Mouse (Mus musculus) limb, embryonic 10.5 days (tissue): Measurements from ENCODE around the gene Blmh. TPM values are rescaled to one million over a fixed set of nuclear protein-coding genes. Genes with fewer than 3 reads are reported as not detected.
A peak's percentile ranks its signal among the peaks of the same experiment; 100 is the strongest.

ENCODE experiments used
- DNase-seq: peaks from one replicate; pipeline ENCODE4 v3.0.0-alpha.2; 2017; ENCODE audit warnings: low spot score
- H3K27ac ChIP-seq: fragments of 300-500 bp; sonication (generic); 2 replicates; pipeline ENCODE4 v1.5.1; 2016; ENCODE audit warnings: mild to moderate bottlenecking
- H3K27me3 ChIP-seq: fragments of 300-500 bp; sonication (generic); 2 replicates; pipeline ENCODE4 v1.6.1; 2016; ENCODE audit warnings: low read depth, mild to moderate bottlenecking; ENCODE audit not compliant: poor library complexity, severe bottlenecking
- H3K36me3 ChIP-seq: fragments of 300-500 bp; sonication (generic); 2 replicates; pipeline ENCODE4 v1.6.1; 2016; ENCODE audit warnings: mild to moderate bottlenecking, moderate library complexity
- H3K4me1 ChIP-seq: fragments of 300-500 bp; sonication (generic); 2 replicates; pipeline ENCODE4 v1.6.1; 2016
- H3K4me3 ChIP-seq: fragments of 300-500 bp; sonication (generic); 2 replicates; pipeline ENCODE4 v1.5.1; 2016; ENCODE audit warnings: mild to moderate bottlenecking, moderate library complexity
- H3K9me3 ChIP-seq: fragments of 300-500 bp; sonication (generic); replicated peaks from 2 replicates; pipeline ENCODE4 v1.6.1; 2016; ENCODE audit warnings: mild to moderate bottlenecking
- WGBS: fragments of 180-500 bp; shearing (Covaris S2); methylation state at CpG from one replicate; pipeline ENCODE4 v1.1.7; 2016; 5-methylcytosine and 5-hydroxymethylcytosine counted together
- polyA plus RNA-seq: library from polyadenylated mRNA; unstranded; fragments of >200 nt; fragmentation: Nextera tagmentation; extraction: Ambion mirVana; gene quantifications from 2 replicates; pipeline ENCODE4 v1.2.1, GENCODE M21; 2016

Gene Blmh
- polyA plus RNA-seq, 1 experiment from 2014 or later, result 201 TPM

DNA sequence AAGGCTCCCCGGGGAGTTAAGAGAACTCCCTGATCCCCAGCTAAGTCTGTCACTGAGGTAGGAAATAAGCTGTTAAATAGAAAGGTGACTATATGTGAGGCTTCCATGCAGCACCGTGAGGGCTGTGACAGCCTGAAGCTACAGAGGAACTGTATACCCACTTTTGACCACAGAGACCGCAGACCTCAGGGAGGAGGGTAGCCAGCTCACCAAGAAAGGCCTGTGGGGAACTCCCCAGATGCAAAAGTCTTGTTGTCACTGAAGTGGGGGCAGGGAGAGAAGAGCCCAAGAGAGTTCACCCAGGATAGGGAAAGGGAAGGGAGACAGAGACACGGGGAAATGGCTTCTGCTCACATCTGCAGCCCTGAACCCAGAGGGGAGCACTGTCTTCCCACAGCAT is 68.3 kb downstream of the Blmh start:
- no peak overlapping the region for H3K4me3 ChIP-seq
- H3K9me3 ChIP-seq, result no peaks in the 10 kb centered on the region
- DNase-seq, result no peak
- H3K27me3 ChIP-seq, result peaks cover 27% of the 10 kb centered on the region
- no peak overlapping the region for H3K27ac ChIP-seq
- peaks cover 15% of the 10 kb centered on the region for H3K4me1 ChIP-seq
- WGBS, result 41% methylated on average over 4 of the region's 4 CpGs
- peaks cover 17% of the 10 kb centered on the region for H3K36me3 ChIP-seq

DNA sequence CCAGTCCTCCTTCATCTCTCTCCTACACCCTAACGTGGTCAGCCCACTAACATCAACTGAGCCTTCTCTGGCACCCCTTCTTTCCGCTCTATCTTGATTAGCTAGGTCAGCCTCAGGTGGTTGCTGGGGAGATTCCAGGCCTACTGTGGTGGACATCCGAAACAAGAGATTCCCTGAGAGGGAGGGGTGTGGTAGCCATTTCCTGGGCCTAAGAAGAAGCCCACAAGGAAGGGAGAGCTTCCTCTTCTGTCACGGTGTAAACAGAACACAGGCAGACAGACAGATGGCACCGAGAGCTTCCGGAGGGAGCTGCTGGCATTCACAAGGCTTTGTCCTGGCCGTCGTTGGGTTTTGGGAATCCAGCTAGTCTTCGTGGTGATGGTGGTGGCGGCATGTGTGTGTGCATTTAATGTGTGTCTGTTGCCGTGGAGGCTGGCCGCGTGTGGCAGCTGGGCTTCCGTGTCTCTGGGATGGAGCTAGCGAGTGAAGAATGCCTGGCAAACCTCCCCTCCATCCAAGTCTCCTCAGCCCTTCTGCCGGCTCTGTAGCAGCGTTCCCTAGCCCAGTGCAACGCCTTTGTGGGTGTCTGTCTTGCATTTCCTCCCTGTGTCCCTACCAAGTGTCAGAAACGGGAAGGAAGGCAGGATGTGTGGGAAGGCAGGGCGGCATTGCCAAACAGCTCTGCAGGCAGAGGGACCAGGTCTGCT is 71.5 kb downstream of the Blmh start:
- Histone ChIP-seq H3K27ac (no peak overlapping the region), H3K9me3 (no peaks in the 10 kb centered on the region), H3K36me3 (no peaks in the 10 kb centered on the region), H3K4me1 (peaks cover 26% of the 10 kb centered on the region), H3K27me3 (peaks cover 60% of the 10 kb centered on the region), H3K4me3 (no peak overlapping the region)
- 70% methylated on average over 20 of the region's 20 CpGs for WGBS
- no peak for DNase-seq

DNA sequence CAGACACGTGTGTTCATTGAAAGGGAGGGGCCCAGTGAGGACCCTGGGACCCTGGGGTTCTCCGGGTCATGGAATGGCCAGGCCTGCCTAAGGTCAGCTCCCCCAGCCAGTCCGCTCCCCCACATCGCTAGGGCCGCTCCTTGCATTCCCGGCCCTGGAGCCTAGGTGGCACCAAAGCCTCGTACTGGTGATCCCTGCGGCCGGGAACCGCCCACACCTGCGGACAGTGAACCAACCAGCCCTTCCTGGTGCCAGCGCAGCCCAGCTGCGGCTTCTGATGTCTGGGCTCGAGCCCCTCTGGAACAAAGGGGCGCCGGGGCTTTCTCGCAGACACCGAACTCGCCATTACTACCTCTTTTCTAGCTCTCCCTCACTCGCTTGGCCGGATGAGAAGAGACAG is 72.7 kb downstream of the Blmh start:
- H3K27me3 ChIP-seq, result peaks cover 71% of the 10 kb centered on the region
- no peaks in the 10 kb centered on the region for H3K9me3 ChIP-seq
- H3K4me3 ChIP-seq, result peak overlapping the region; percentile 54
- no peaks in the 10 kb centered on the region for H3K36me3 ChIP-seq
- peaks cover 26% of the 10 kb centered on the region for H3K4me1 ChIP-seq
- WGBS, result under 1% methylated on average over 21 of the region's 21 CpGs
- peak; percentile 91 for DNase-seq
- no peak overlapping the region for H3K27ac ChIP-seq

DNA sequence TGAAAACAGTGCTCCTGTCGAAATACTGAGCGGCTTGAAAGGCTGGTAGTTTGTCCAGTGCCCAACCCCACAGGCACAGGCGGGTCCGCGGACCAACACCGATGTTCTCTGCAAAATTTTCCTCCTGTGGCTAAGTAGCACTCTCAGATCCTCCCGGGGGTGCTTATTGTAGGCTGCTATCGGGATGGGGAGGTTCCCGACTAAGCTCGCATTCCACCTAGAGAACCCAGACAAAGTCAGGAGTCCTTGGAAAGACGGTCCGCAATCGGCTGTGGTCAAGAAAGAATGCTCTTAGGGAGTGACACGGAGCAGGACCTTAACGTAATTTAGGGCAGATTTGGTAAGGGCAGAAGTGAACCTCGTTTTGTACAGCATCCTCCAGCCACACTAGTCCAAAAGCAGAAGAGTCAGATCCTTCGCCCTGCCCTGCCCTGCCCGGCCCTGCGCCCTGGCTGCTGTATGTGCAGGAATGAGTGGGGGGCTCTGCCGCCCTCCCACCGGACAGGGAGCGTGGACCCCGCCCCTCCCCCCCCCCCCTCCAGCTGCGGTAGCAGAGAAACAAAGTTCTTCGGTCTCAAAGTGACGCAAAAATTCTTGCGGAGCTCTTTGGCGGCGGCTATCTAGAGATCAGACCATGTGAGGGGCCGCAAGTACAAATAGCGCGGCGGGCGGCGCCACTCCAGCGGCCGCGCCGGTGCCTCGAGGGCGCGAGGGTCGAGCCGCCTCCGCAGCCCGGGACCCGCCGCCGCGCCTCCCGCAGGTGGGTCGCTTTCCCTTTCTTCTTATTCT is 73.5 kb downstream of the Blmh start, which contains the start of gene Slc6a4:
Gene Slc6a4, plus strand, starts transcription at position 688 of the 789 bp plus-strand sequence.
- H3K36me3 ChIP-seq, result no peaks in the 10 kb centered on the region
- H3K4me3 ChIP-seq, result peak within 1 kb of the TSS; percentile 54
- peaks cover 80% of the 10 kb centered on the region for H3K27me3 ChIP-seq
- peaks cover 29% of the 10 kb centered on the region for H3K4me1 ChIP-seq
- WGBS, result under 1% methylated on average over 52 of the region's 52 CpGs
- H3K9me3 ChIP-seq, result no peaks in the 10 kb centered on the region
- DNase-seq, result peak; percentile 64
- 0 out of 2 replicates have a peak within 1 kb of the TSS, but pooled peaks have one; percentile 28 for H3K27ac ChIP-seq

DNA sequence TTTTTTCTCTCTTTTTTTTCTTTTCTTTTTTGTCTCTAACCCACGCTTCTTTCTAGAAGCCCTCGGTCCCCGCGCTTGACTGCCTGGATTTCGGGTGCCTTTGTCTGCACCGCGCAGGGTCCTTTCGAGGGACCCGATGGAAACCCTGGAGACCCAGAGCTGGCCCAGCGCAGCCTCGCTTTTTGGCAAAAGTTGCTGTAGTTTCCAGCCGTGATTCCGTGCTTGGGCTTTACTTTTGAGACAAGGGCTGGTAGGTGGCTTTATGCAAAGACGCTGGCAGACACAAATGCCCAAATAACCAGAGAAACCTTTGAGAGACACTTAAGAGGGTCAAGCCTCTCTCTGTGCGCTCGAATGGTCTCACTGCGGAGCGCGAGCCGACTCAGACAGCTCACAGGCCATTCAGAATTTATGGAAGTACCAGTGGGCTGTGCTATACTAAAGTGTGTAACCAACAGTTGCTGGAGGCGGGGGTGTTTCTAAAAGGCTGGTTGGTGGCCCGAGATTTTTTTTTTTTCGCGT is 74.2 kb downstream of the Blmh start:
- Histone ChIP-seq H3K36me3 (no peaks in the 10 kb centered on the region), H3K4me1 (peaks cover 29% of the 10 kb centered on the region), H3K27me3 (peaks cover 82% of the 10 kb centered on the region), H3K27ac (no peak overlapping the region), H3K4me3 (peak overlapping the region; percentile 54), H3K9me3 (no peaks in the 10 kb centered on the region)
- 11% methylated on average over 24 of the region's 24 CpGs for WGBS
- DNase-seq, result peak; percentile 62

DNA sequence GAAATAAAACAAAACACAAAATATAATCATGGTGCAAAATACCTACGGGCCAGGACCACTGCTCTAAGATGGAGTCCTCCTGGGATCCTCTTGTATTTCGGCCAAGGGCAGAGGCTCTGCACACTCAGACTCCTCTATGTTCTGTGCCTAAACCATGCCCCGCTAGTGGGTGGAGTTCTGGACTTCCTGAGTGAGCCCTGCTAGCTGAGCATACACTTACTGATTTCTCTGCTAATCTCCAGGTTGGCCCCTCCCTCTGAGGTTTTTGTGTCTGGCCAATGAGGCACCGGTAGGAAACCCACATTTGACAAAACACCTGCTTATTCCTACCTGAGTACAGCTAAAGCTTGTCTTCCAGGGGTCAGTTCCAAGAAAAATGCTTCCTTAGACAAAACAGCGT is 76.1 kb downstream of the Blmh start:
- Histone ChIP-seq H3K27ac (no peak overlapping the region), H3K36me3 (no peaks in the 10 kb centered on the region), H3K4me1 (peaks cover 29% of the 10 kb centered on the region), H3K4me3 (no peak overlapping the region), H3K9me3 (no peaks in the 10 kb centered on the region), H3K27me3 (peaks cover 81% of the 10 kb centered on the region)
- WGBS, result 71% methylated on average over 5 of the region's 5 CpGs
- DNase-seq, result no peak

DNA sequence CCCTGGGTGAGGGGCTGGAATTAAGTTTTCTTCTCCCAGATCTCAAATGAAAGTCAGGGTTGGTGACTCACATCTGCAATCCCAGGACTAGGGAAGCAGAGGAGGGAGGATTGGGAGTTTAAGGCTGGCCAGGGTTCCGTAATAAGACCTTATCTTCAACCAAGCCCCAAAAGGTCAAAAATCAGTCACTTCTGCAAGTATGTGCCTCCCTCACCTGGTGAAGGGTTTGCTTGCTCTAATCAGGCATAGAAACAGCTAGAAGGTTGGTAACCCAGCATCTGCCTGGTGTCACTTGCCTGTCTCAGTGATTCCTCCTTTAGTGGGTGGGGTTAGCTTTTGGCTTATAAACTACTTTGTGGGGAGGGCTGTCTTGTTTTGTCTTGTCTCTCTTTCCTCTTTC is 77.8 kb downstream of the Blmh start:
- DNase-seq, result no peak
- 68% methylated on average over 1 of the region's 1 CpGs for WGBS
- peaks cover 28% of the 10 kb centered on the region for H3K4me1 ChIP-seq
- H3K27ac ChIP-seq, result no peak overlapping the region
- H3K36me3 ChIP-seq, result no peaks in the 10 kb centered on the region
- H3K27me3 ChIP-seq, result peaks cover 65% of the 10 kb centered on the region
- H3K4me3 ChIP-seq, result no peak overlapping the region
- no peaks in the 10 kb centered on the region for H3K9me3 ChIP-seq

DNA sequence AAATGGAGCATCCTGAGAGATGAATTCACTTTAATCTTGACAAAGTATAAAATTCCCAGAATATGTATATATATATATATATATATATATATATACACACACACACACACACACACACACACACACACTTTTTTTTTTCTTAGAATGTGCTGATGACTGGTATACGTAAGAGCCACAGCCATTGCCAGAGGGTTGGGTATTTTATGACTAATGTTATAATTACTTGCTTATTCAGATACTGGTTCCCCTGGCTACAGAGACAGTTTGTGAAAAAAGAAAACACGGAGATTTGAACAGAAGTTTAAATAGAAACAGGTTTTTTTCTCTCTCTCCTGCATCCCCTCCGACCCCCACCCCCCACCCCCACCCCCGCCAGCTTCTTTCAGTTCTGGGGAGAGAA is 81.3 kb downstream of the Blmh start:
- H3K27me3 ChIP-seq, result peaks cover 30% of the 10 kb centered on the region
- DNase-seq, result no peak
- no peaks in the 10 kb centered on the region for H3K36me3 ChIP-seq
- H3K27ac ChIP-seq, result no peak overlapping the region
- H3K4me3 ChIP-seq, result no peak overlapping the region
- WGBS, result 68% methylated on average over 4 of the region's 4 CpGs
- no peaks in the 10 kb centered on the region for H3K9me3 ChIP-seq
- peaks cover 14% of the 10 kb centered on the region for H3K4me1 ChIP-seq

DNA sequence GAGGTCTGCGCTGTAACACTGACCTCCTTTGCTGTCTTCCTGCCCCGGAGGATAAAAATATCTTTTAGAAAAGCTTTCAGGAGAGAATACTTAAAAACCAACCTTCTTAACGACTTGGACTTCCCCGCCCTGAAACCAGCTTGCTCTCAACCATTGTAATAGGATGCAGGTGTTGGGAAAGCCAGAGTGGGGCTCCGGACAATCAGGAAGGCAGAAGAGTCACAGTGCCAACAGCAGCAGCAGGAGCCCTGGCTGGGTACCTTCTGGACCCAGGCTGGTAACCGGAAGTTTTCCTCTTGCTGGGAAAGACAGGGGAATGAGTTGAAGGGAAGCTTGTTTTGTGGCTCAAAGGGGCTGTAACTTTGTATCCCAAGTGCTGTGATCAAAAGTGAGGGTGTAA is 82.0 kb downstream of the Blmh start:
- peaks cover 14% of the 10 kb centered on the region for H3K4me1 ChIP-seq
- no peaks in the 10 kb centered on the region for H3K9me3 ChIP-seq
- H3K4me3 ChIP-seq, result no peak overlapping the region
- no peak overlapping the region for H3K27ac ChIP-seq
- H3K27me3 ChIP-seq, result peaks cover 22% of the 10 kb centered on the region
- WGBS, result 36% methylated on average over 6 of the region's 6 CpGs
- H3K36me3 ChIP-seq, result no peaks in the 10 kb centered on the region
- DNase-seq, result no peak

DNA sequence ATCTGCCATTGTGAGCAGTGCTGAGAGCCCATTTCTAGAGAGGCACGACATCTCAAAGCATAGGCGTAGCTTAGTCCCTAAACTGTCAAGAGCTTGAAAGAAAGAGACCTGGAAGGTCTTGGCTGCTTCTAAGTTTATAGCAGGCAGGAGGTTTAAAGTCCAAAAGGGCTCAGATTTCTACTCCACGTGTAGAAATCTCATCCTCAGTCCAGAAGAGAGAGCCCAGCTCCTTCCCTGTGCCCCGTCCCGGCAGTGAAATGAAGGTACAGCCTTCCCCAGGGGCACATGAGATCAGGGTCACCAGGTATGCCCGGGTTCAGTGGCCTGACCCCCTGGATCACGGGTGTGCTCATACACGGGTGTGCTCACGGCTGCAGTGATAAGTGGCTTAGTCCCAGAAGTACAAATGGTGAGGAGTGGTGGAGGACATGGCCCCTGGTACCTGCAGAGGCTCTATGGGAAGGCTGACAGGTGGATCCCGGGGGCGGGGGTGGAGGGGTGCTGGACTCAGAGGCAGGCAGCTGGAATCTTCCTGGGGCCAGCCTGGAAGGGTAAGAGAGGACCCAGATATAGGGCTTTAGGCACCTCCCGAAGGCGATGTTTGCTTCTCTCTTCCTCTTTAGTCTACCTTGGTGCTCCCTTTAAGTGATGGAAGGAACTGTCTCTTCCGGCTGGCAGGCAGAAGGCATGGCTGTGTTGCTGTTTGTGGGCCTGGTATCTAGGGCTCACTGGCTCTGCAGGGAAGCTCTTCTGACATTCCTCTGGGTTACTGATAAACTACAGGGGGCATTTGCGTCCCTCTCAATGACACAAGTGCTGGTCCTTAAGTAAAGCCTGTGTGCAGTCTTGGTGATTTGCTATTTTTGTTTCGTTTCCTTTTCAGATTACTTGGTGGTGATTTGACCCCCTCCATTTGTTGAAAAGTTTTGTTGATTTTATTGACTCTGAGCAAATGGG is 84.7 kb downstream of the Blmh start:
- no peak for DNase-seq
- peaks cover 10% of the 10 kb centered on the region for H3K4me1 ChIP-seq
- H3K4me3 ChIP-seq, result no peak overlapping the region
- 79% methylated on average over 16 of the region's 16 CpGs for WGBS
- H3K27me3 ChIP-seq, result 0 out of 2 replicates have a peak, but pooled peaks cover 2% of the 10 kb centered on the region
- H3K9me3 ChIP-seq, result no peaks in the 10 kb centered on the region
- no peaks in the 10 kb centered on the region for H3K36me3 ChIP-seq
- H3K27ac ChIP-seq, result no peak overlapping the region

DNA sequence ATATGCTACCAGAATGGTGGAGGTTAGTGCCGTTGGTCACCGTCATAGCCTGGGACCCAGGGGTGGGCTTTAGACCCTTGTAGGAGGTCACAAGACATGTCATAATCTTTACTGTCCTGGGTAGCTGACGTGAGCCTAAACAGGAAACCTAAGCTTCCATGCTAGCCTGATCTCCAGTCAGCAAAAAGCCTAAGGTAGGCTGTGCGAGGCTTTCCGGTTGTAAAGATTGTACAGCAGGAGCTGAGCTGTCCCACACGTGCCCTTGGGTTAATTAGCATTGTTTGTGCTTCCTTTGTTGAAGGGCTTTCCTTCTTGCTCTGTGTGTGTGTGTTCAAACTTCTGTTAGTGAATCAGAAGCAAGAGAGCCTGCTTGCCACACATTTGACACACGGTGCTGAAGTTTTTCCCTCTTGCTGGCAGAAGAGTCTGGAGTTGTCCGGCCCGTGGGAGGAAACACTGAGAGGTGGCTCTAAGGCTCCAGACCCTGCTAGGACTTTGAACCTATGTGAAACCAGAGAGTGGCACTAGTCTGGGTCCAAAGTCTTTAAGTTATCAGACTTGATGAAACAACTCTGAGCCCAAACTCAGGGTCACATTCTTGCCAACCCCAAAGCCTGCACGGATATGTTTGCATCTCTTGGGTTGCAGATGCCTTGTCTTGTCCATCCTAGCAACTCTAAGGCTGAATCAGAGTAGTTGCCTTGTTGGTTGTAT is 86.3 kb downstream of the Blmh start:
- WGBS, result 85% methylated on average over 10 of the region's 10 CpGs
- DNase-seq, result no peak
- Histone ChIP-seq H3K36me3 (no peaks in the 10 kb centered on the region), H3K4me3 (no peak overlapping the region), H3K27me3 (no peaks in the 10 kb centered on the region), H3K4me1 (peaks cover 10% of the 10 kb centered on the region), H3K9me3 (no peaks in the 10 kb centered on the region), H3K27ac (no peak overlapping the region)

DNA sequence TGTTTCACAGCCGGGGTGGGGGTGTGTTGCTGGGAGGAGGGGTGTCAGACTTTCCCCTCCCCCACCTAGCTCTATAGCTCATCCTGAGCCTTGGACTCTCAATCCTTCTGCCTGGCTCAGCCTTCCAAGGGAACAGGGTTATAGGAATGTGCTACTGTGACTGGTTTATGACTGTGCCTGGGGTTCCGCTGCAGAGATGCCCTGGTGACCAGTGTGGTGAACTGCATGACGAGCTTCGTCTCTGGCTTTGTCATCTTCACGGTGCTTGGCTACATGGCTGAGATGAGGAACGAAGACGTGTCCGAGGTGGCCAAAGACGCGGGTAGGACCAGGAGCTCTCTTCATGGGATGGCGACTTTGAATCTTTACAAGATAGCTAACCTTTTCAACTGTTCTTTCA is 93.4 kb downstream of the Blmh start:
- Histone ChIP-seq H3K4me3 (no peak overlapping the region), H3K27me3 (peaks cover 6% of the 10 kb centered on the region; the same call in 1 of the 2 replicates), H3K9me3 (no peaks in the 10 kb centered on the region), H3K4me1 (no peaks in the 10 kb centered on the region), H3K36me3 (no peaks in the 10 kb centered on the region), H3K27ac (no peak overlapping the region)
- 78% methylated on average over 11 of the region's 11 CpGs for WGBS
- no peak for DNase-seq
